ENCODE assay signal across 8 mouse cellular contexts in genomic region chr16:44063025-44063894, GRCm38 (mm10). TPM values are rescaled to one million over a fixed set of nuclear protein-coding genes. Genes with fewer than 3 reads are reported as not detected.
DNase-seq lines count a peak whose midpoint lies in the region; ATAC-seq and TF ChIP-seq lines count a peak whose summit lies in the region.

Gene Gramd1c, minus strand, starts transcription at chr16:44063345.

- peak; percentile 45 for DNase-seq in CD4-positive helper T cell, adult 2 months (ENCODE audit: low read depth, low spot score)
- DNase-seq in brain, adult 2 months (ENCODE audit: low read depth, low spot score) = peak; percentile 86
- DNase-seq in heart, embryonic 10.5 days (ENCODE audit: low spot score) = peak; percentile 86
- peak; percentile 45 for DNase-seq in kidney, adult 9 months
- DNase-seq in spleen, postnatal 4 days (ENCODE audit: low spot score in 2 of 2) = peak; percentile 23 to 67

- H3K27me3 ChIP-seq in heart, embryonic 10.5 days (ENCODE audit: insufficient read depth, poor library complexity, severe bottlenecking) = no peaks in the 10 kb centered on the region
- H3K27me3 ChIP-seq in limb, embryonic 15.5 days = no peaks in the 10 kb centered on the region
- no peaks in the 10 kb centered on the region for H3K27me3 ChIP-seq in midbrain, embryonic 16.5 days (ENCODE audit: control insufficient read depth, insufficient read depth, low read depth, low read length)

- peak within 1 kb of the TSS; percentile 55 for H3K9ac ChIP-seq in limb, embryonic 15.5 days
- H3K9ac ChIP-seq in midbrain, embryonic 16.5 days (ENCODE audit: low read depth, low read length) = peak within 1 kb of the TSS; percentile 55

- H3K4me3 ChIP-seq in embryonic fibroblast, embryonic 13.5 days (ENCODE audit: insufficient read depth, low read length) = peak within 1 kb of the TSS; percentile 78
- peak within 1 kb of the TSS; percentile 72 for H3K4me3 ChIP-seq in heart, embryonic 10.5 days
- peak within 1 kb of the TSS; percentile 63 for H3K4me3 ChIP-seq in limb, embryonic 15.5 days
- peak within 1 kb of the TSS; percentile 45 for H3K4me3 ChIP-seq in midbrain, embryonic 16.5 days (ENCODE audit: low read depth, low read length)

- no peaks in the 10 kb centered on the region for H3K9me3 ChIP-seq in heart, embryonic 10.5 days
- H3K9me3 ChIP-seq in limb, embryonic 15.5 days = no peaks in the 10 kb centered on the region
- H3K9me3 ChIP-seq in midbrain, embryonic 16.5 days (replicated peaks; ENCODE audit: control insufficient read depth, low read length, poor library complexity, severe bottlenecking) = no peaks in the 10 kb centered on the region

- TF ChIP-seq CTCF in embryonic fibroblast, embryonic 13.5 days (IDR thresholded peaks at IDR 0.05; ENCODE audit: borderline replicate concordance, insufficient read depth, low read length) = peak; percentile 50; the same call in 1 of the 2 replicates

- peak; percentile 71; the same call in 1 of the 2 replicates for ATAC-seq in limb, embryonic 15.5 days (ENCODE audit: insufficient number of reproducible peaks, low FRiP score, low TSS enrichment, low read depth)
- ATAC-seq in midbrain, embryonic 16.5 days = peak; percentile 92

- WGBS in heart, embryonic 10.5 days = 8% methylated on average over 45 of the region's 45 CpGs
- WGBS in limb, embryonic 15.5 days = 6% methylated on average over 43 of the region's 45 CpGs
- 6% methylated on average over 45 of the region's 45 CpGs for WGBS in midbrain, embryonic 16.5 days

- peak within 1 kb of the TSS; percentile 9; the same call in 1 of the 2 replicates for H3K27ac ChIP-seq in embryonic fibroblast, embryonic 13.5 days (ENCODE audit: insufficient read depth, low read length)
- peak within 1 kb of the TSS; percentile 85 for H3K27ac ChIP-seq in heart, embryonic 10.5 days
- peak within 1 kb of the TSS; percentile 50; the same call in 1 of the 2 replicates for H3K27ac ChIP-seq in limb, embryonic 15.5 days
- peak within 1 kb of the TSS; percentile 76 for H3K27ac ChIP-seq in midbrain, embryonic 16.5 days (ENCODE audit: low read length)

- no peaks in the 10 kb centered on the region for H3K4me1 ChIP-seq in embryonic fibroblast, embryonic 13.5 days (ENCODE audit: control insufficient read depth, insufficient read depth, low read length)
- H3K4me1 ChIP-seq in heart, embryonic 10.5 days = no peaks in the 10 kb centered on the region
- H3K4me1 ChIP-seq in limb, embryonic 15.5 days = no peaks in the 10 kb centered on the region
- peaks cover 3% of the 10 kb centered on the region; the same call in 1 of the 2 replicates for H3K4me1 ChIP-seq in midbrain, embryonic 16.5 days (ENCODE audit: control insufficient read depth, insufficient read depth, low read length)

- peak; percentile 44; the same call in 1 of the 2 replicates for TF ChIP-seq POLR2A in embryonic fibroblast, embryonic 13.5 days (IDR thresholded peaks at IDR 0.05; ENCODE audit: low read depth, low read length)

- H3K4me2 ChIP-seq in limb, embryonic 15.5 days = peak within 1 kb of the TSS; percentile 79
- peak within 1 kb of the TSS; percentile 52 for H3K4me2 ChIP-seq in midbrain, embryonic 16.5 days (ENCODE audit: low read length)

- no peaks in the 10 kb centered on the region for H3K36me3 ChIP-seq in heart, embryonic 10.5 days
- H3K36me3 ChIP-seq in limb, embryonic 15.5 days = no peaks in the 10 kb centered on the region
- H3K36me3 ChIP-seq in midbrain, embryonic 16.5 days (ENCODE audit: control insufficient read depth, insufficient read depth, low read length) = no peaks in the 10 kb centered on the region

RNA-seq across cellular contexts. Expression of gene Gramd1c, which starts in this region (rescaled TPM):
- 5.6 and 6.0 TPM in 2 replicates for polyA plus RNA-seq in embryonic fibroblast, embryonic 13.5 days (2011; ENCODE audit: insufficient read length, low read depth, missing spikeins)
- 8.1 and 8.4 TPM in 2 replicates for polyA plus RNA-seq in heart, embryonic 10.5 days (2016; fragmentation: Nextera tagmentation; extraction: Ambion mirVana)
- 4.6 and 6.3 TPM in 2 replicates for polyA plus RNA-seq in limb, embryonic 15.5 days (2015; fragmentation: Nextera tagmentation; extraction: Ambion mirVana)
- 2.8 and 4.3 TPM in 2 replicates for polyA plus RNA-seq in midbrain, embryonic 16.5 days (2015; fragmentation: Nextera tagmentation; extraction: Ambion mirVana)

Comparison
In these comparisons a context has a peak if more than half of its experiments do, and no peak if none do; other contexts are left out.
1. Peak in every context shown above with its lines: DNase-seq, ATAC-seq, H3K4me3 ChIP-seq and H3K27ac ChIP-seq.
2. H3K27ac ChIP-seq: peak in every context shown above with its lines; median percentile 85 in heart, embryonic 10.5 days; 76 in midbrain, embryonic 16.5 days; 50 in limb, embryonic 15.5 days; 9 in embryonic fibroblast, embryonic 13.5 days.